Mouse (Mus musculus) forebrain, embryonic 14.5 days (tissue): Measurements from ENCODE around the gene Nmi. TPM values are rescaled to one million over a fixed set of nuclear protein-coding genes. Genes with fewer than 3 reads are reported as not detected.
"Not testable (repeated sequence)": the region's sequence is repeated elsewhere in the genome, so short reads cannot be mapped to it uniquely, and the experiment has no call there.

ENCODE experiments used
- ATAC-seq: fragments of 200-750 bp; cut with Nextera tagmentation; 2 replicates; pipeline ENCODE4 v1.8.0; 2017; ENCODE audit warnings: mild to moderate bottlenecking, moderate library complexity
- DNase-seq: peaks from one replicate; pipeline ENCODE4 v3.0.0-alpha.2; 2015; ENCODE audit warnings: low spot score
- H3K27ac ChIP-seq: fragments of 300-500 bp; sonication (generic); 2 replicates; pipeline ENCODE4 v1.5.1; 2014; ENCODE audit warnings: low read depth, mild to moderate bottlenecking, control low read depth, low read length, moderate library complexity
- H3K27me3 ChIP-seq: fragments of 300-500 bp; sonication (generic); replicated peaks from 2 replicates; pipeline ENCODE4 v1.6.1; 2014; ENCODE audit warnings: low read length, control low read depth, mixed read lengths; ENCODE audit not compliant: control insufficient read depth, insufficient read depth
- H3K36me3 ChIP-seq: fragments of 300-500 bp; sonication (generic); 2 replicates; pipeline ENCODE4 v1.6.1; 2014; ENCODE audit warnings: low read length, control low read depth; ENCODE audit not compliant: control insufficient read depth, insufficient read depth
- H3K4me1 ChIP-seq: fragments of 300-500 bp; sonication (generic); 2 replicates; pipeline ENCODE4 v1.6.1; 2014; ENCODE audit warnings: antibody characterized with exemption, low read length, control low read depth; ENCODE audit not compliant: control insufficient read depth, insufficient read depth
- H3K4me2 ChIP-seq: fragments of 300-500 bp; sonication (generic); 2 replicates; pipeline ENCODE4 v1.6.1; 2014; ENCODE audit warnings: mild to moderate bottlenecking, control low read depth, low read length
- H3K4me3 ChIP-seq: fragments of 300-500 bp; sonication (generic); 2 replicates; pipeline ENCODE4 v1.5.1; 2014; ENCODE audit warnings: low read depth, low read length, control low read depth
- H3K9ac ChIP-seq: fragments of 300-500 bp; sonication (generic); 2 replicates; pipeline ENCODE4 v1.6.1; 2014; ENCODE audit warnings: mild to moderate bottlenecking, low read length, control low read depth, moderate library complexity
- H3K9me3 ChIP-seq: fragments of 300-500 bp; sonication (generic); replicated peaks from 2 replicates; pipeline ENCODE4 v1.6.1; 2016; ENCODE audit warnings: low read length, control low read depth, mixed read lengths; ENCODE audit not compliant: control insufficient read depth
- WGBS: fragments of 180-500 bp; shearing (Covaris S2); extraction: QIAGEN DNeasy Blood & Tissue Kit; methylation state at CpG from one replicate; pipeline ENCODE4 v1.1.7; 2014; 5-methylcytosine and 5-hydroxymethylcytosine counted together
- polyA plus RNA-seq: library from polyadenylated mRNA; unstranded; fragments of >200 nt; fragmentation: Nextera tagmentation; extraction: Ambion mirVana; gene quantifications from 2 replicates; pipeline ENCODE4 v1.2.1, GENCODE M21; 2014

The Nmi gene
- 5.0 TPM in 2 replicates for polyA plus RNA-seq

- H3K9ac ChIP-seq = peak within 1 kb of the TSS; percentile 68
- H3K27ac ChIP-seq = no peak within 1 kb of the TSS
- no peaks in the 10 kb centered on the region for H3K9me3 ChIP-seq
- H3K36me3 ChIP-seq = no peaks in the 10 kb centered on the region
- 72% methylated on average over 9 of the region's 9 CpGs for WGBS
- peak within 1 kb of the TSS; percentile 78 for H3K4me2 ChIP-seq
- peak; percentile 23 for DNase-seq
- no peaks in the 10 kb centered on the region for H3K27me3 ChIP-seq
- no peaks in the 10 kb centered on the region for H3K4me1 ChIP-seq
- H3K4me3 ChIP-seq = peak within 1 kb of the TSS; percentile 48
- peak; percentile 67 for ATAC-seq
These were observed at the start of gene Nmi for GRCm38 (mm10) chr2:51973410-51973968. Nmi (minus strand) TSS chr2:51973494.

- Histone ChIP-seq H3K4me1 (no peaks in the 10 kb centered on the region), H3K9ac (no peak overlapping the region), H3K4me2 (0 out of 2 replicates have a peak overlapping the region, but pooled peaks have one; percentile 12), H3K4me3 (no peak overlapping the region), H3K27ac (no peak overlapping the region), H3K36me3 (no peaks in the 10 kb centered on the region), H3K9me3 (no peaks in the 10 kb centered on the region), H3K27me3 (no peaks in the 10 kb centered on the region)
- ATAC-seq = no peak
- DNase-seq = no peak
- 22% methylated on average over 7 of the region's 7 CpGs for WGBS
These were observed 43.1 kb upstream of the Nmi start for GRCm38 (mm10) chr2:52016361-52016760.

GRCm38 (mm10) chr2:52013306-52013820 lies 40.1 kb upstream of the Nmi start:
- Histone ChIP-seq H3K27me3 (no peaks in the 10 kb centered on the region), H3K9me3 (no peaks in the 10 kb centered on the region), H3K9ac (no peak overlapping the region), H3K4me3 (no peak overlapping the region), H3K4me2 (no peak overlapping the region), H3K4me1 (no peaks in the 10 kb centered on the region), H3K36me3 (no peaks in the 10 kb centered on the region), H3K27ac (no peak overlapping the region)
- ATAC-seq (no peak), DNase-seq (no peak)
- WGBS = 74% methylated on average over 9 of the region's 9 CpGs

- H3K27me3 ChIP-seq, H3K9ac ChIP-seq, H3K27ac ChIP-seq, H3K9me3 ChIP-seq, H3K36me3 ChIP-seq, DNase-seq, H3K4me1 ChIP-seq, ATAC-seq, H3K4me3 ChIP-seq, H3K4me2 ChIP-seq: not testable (repeated sequence)
- WGBS = 79% methylated on average over 3 of the region's 3 CpGs
These were observed 38.5 kb upstream of the Nmi start for GRCm38 (mm10) chr2:52011820-52012219.

- Histone ChIP-seq H3K9ac (no peak overlapping the region), H3K4me1 (no peaks in the 10 kb centered on the region), H3K4me3 (no peak overlapping the region), H3K27ac (no peak overlapping the region), H3K4me2 (no peak overlapping the region), H3K27me3 (no peaks in the 10 kb centered on the region), H3K36me3 (no peaks in the 10 kb centered on the region), H3K9me3 (no peaks in the 10 kb centered on the region)
- ATAC-seq = no peak
- WGBS = 76% methylated on average over 3 of the region's 3 CpGs
- no peak for DNase-seq
These were observed 33.1 kb upstream of the Nmi start for GRCm38 (mm10) chr2:52006380-52006779.

- not testable (repeated sequence) for ATAC-seq, DNase-seq, H3K9ac ChIP-seq, H3K4me3 ChIP-seq, H3K4me1 ChIP-seq, H3K27ac ChIP-seq, H3K9me3 ChIP-seq, H3K36me3 ChIP-seq, H3K4me2 ChIP-seq, H3K27me3 ChIP-seq
- 93% methylated on average over 10 of the region's 10 CpGs for WGBS
These were observed 29.0 kb upstream of the Nmi start for GRCm38 (mm10) chr2:52002299-52002698.

- no peak overlapping the region for H3K4me2 ChIP-seq
- H3K9ac ChIP-seq = no peak overlapping the region
- no peak for ATAC-seq
These were observed 28.2 kb upstream of the Nmi start for GRCm38 (mm10) chr2:52001521-52001920.

GRCm38 (mm10) chr2:51999996-52000395 lies 26.7 kb upstream of the Nmi start:
- Histone ChIP-seq H3K36me3 (no peaks in the 10 kb centered on the region), H3K9me3 (no peaks in the 10 kb centered on the region), H3K27me3 (no peaks in the 10 kb centered on the region), H3K27ac (no peak overlapping the region), H3K4me2 (no peak overlapping the region), H3K4me3 (no peak overlapping the region), H3K4me1 (no peaks in the 10 kb centered on the region), H3K9ac (no peak overlapping the region)
- DNase-seq (no peak), ATAC-seq (no peak)
- 56% methylated on average over 7 of the region's 7 CpGs for WGBS

More at GRCm38 (mm10) chr2:52001521-52001920, 28.2 kb upstream of the Nmi start:
- WGBS = 85% methylated on average over 8 of the region's 8 CpGs
- H3K4me3 ChIP-seq = no peak overlapping the region
- no peaks in the 10 kb centered on the region for H3K4me1 ChIP-seq
- H3K36me3 ChIP-seq = no peaks in the 10 kb centered on the region
- no peaks in the 10 kb centered on the region for H3K27me3 ChIP-seq
- no peak overlapping the region for H3K27ac ChIP-seq
- no peaks in the 10 kb centered on the region for H3K9me3 ChIP-seq
- no peak for DNase-seq

- Histone ChIP-seq H3K36me3 (no peaks in the 10 kb centered on the region), H3K4me2 (no peak overlapping the region), H3K9me3 (no peaks in the 10 kb centered on the region), H3K27ac (no peak overlapping the region), H3K4me3 (no peak overlapping the region), H3K4me1 (no peaks in the 10 kb centered on the region), H3K27me3 (no peaks in the 10 kb centered on the region), H3K9ac (no peak overlapping the region)
- ATAC-seq = no peak
- DNase-seq = no peak
- 93% methylated on average over 6 of the region's 6 CpGs for WGBS
These were observed 18.2 kb upstream of the Nmi start for GRCm38 (mm10) chr2:51991447-51991846.
